Mouse (Mus musculus): ENCODE measurements around the gene Ccnd3. TPM values are rescaled to one million over a fixed set of nuclear protein-coding genes. Genes with fewer than 3 reads are reported as not detected.
A peak's percentile ranks its signal among the peaks of the same experiment; 100 is the strongest.
"Not testable (repeated sequence)": the region's sequence is repeated elsewhere in the genome, so short reads cannot be mapped to it uniquely, and the experiment has no call there.

Ccnd3 gene
- polyA plus RNA-seq, 1 experiment from 2014 or later: 355 TPM

GRCm38 (mm10) chr17:47597261-47597660, 92.4 kb downstream of the Ccnd3 start:
- peak overlapping the region; percentile 98 for H3K27ac ChIP-seq
- no peaks in the 10 kb centered on the region for H3K27me3 ChIP-seq
- H3K9ac ChIP-seq: peak overlapping the region; percentile 88
- H3K36me3 ChIP-seq: peaks cover 45% of the 10 kb centered on the region
- 65% methylated on average over 13 of the region's 13 CpGs for WGBS
- H3K9me3 ChIP-seq: no peaks in the 10 kb centered on the region
- no peak for ATAC-seq (ENCODE audit: insufficient number of reproducible peaks, insufficient read depth, low FRiP score, low TSS enrichment)
- peak overlapping the region; percentile 80 for H3K4me2 ChIP-seq (replicated peaks)
- H3K4me3 ChIP-seq: peak overlapping the region; percentile 93; the same call in 1 of the 2 replicates
- H3K4me1 ChIP-seq: peaks cover 33% of the 10 kb centered on the region

- Histone ChIP-seq H3K9ac (peak overlapping the region; percentile 88; the same call in 1 of the 2 replicates), H3K27ac (peak overlapping the region; percentile 98), H3K9me3 (no peaks in the 10 kb centered on the region), H3K4me1 (peaks cover 28% of the 10 kb centered on the region), H3K4me2 (replicated peaks) (peak overlapping the region; percentile 80; the same call in 1 of the 2 replicates), H3K27me3 (no peaks in the 10 kb centered on the region), H3K4me3 (no peak overlapping the region), H3K36me3 (peaks cover 51% of the 10 kb centered on the region)
- 24% methylated on average over 10 of the region's 10 CpGs for WGBS
- no peak for ATAC-seq (ENCODE audit: insufficient number of reproducible peaks, insufficient read depth, low FRiP score, low TSS enrichment)
These were observed 93.2 kb downstream of the Ccnd3 start for GRCm38 (mm10) chr17:47597838-47598579.

GRCm38 (mm10) chr17:47598580-47599304, 93.9 kb downstream of the Ccnd3 start:
- H3K4me1 ChIP-seq: peaks cover 27% of the 10 kb centered on the region
- WGBS: 80% methylated on average over 10 of the region's 10 CpGs
- H3K9me3 ChIP-seq; H3K9ac ChIP-seq; H3K27ac ChIP-seq; ATAC-seq (ENCODE audit: insufficient number of reproducible peaks, insufficient read depth, low FRiP score, low TSS enrichment); H3K4me3 ChIP-seq; H3K27me3 ChIP-seq; H3K4me2 ChIP-seq (replicated peaks): not testable (repeated sequence)
- peaks cover 53% of the 10 kb centered on the region for H3K36me3 ChIP-seq

DNA sequence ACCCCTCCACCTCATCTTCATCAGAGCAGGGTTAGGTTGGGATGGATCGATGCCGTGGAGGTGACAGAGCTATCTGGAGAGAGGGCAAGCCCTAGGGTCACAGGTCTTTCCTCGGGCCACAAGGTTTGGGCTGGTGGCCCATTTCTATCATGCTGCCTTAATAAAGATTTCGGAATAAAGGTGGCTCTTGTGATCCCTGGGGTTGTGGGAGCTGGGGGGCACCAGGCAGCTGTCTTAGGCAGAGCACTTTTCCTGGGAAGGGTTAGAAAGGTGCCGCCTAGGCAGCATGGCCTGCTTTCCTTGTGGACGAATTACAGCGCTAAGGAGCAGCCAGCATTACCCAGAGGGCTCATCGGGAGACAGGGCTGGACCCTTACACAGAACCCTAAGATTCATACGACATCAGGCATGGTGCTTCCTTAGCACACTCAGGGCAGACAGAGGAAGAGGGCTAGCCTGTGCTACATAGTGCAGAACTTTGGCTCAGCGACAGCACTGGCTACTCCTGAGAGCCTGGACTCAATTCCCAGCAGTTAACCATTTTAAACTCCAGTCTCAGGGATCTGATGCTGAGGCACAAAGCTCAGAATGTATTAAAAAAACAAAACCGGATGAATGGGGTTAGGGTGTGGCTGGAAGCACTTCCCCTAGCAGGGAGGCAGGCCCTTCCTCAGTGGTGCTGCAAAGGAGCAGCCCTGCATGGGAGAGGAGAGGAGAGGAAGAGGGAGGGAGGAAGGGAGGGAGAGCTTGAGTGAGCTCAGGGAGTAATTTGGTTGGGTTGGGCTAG, 94.9 kb downstream of the Ccnd3 start:
- 74% methylated on average over 11 of the region's 11 CpGs for WGBS
- Histone ChIP-seq H3K4me3 (no peak overlapping the region), H3K4me2 (replicated peaks) (no peak overlapping the region), H3K4me1 (peaks cover 27% of the 10 kb centered on the region), H3K36me3 (peaks cover 63% of the 10 kb centered on the region), H3K9ac (no peak overlapping the region), H3K27ac (0 out of 2 replicates have a peak overlapping the region, but pooled peaks have one; percentile 36), H3K27me3 (no peaks in the 10 kb centered on the region), H3K9me3 (no peaks in the 10 kb centered on the region)
- ATAC-seq (ENCODE audit: insufficient number of reproducible peaks, insufficient read depth, low FRiP score, low TSS enrichment): no peak

DNA sequence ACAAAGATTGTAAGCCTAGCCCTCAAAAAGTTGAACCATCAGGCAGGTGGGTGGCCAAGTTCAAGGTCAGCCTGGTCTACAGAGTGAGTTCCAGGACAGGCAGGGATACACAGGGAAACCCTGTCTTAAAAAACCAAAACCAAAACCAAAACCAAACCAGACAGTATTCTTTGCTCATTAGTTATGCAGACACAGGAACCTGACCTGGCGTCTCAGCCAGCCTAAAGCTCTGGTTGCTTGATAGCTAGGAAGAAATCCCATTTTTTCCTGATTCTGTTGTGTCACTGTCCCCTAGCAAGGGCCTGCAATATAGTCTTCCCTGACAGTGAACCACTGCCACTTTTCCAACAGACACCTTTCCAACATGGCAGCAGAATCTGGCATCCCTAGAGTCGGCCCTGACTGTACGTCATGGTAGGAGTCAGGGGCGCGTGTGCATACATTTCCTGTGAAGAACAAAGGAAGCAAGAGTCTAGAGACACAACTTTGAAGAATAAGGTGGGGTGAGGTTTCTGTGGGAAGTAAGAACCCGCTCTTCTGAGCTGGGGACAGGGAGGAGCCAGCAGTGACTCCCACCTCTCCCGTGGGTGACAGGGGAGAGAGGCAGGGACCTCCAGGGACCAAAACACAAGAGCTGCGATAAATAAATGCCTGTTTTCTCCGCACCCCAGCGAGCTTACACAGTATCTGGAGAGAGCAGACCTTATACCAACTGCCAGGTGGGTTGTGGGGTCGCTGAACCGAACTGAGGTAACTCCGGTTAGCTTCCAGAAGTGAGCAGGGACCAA, 95.9 kb downstream of the Ccnd3 start:
- H3K9me3 ChIP-seq: no peaks in the 10 kb centered on the region
- H3K27me3 ChIP-seq: no peaks in the 10 kb centered on the region
- peaks cover 74% of the 10 kb centered on the region for H3K36me3 ChIP-seq
- peaks cover 20% of the 10 kb centered on the region for H3K4me1 ChIP-seq
- peak overlapping the region; percentile 17; the same call in 1 of the 2 replicates for H3K27ac ChIP-seq
- WGBS: 86% methylated on average over 13 of the region's 13 CpGs
- H3K4me3 ChIP-seq: no peak overlapping the region
- no peak overlapping the region for H3K9ac ChIP-seq
- no peak for ATAC-seq (ENCODE audit: insufficient number of reproducible peaks, insufficient read depth, low FRiP score, low TSS enrichment)
- H3K4me2 ChIP-seq (replicated peaks): no peak overlapping the region

DNA sequence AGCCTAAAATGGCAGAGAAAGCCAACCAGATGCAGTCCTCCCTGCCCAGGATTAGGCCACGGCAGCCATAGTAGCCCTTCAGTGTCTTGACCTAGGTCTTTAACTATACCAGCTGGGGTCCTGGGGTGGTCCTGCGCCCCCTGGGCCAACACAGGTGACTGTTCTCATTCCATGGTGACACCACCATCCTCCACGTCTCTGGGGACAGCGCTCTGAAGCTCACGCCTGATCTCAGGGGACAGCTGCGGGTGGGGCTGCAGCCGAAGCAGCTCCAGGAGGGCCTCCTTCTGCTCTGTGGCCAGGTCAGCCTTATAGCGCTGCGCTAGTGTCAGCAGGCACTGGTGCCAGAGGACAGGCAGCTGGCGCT, 96.5 kb downstream of the Ccnd3 start:
- Histone ChIP-seq H3K27me3 (no peaks in the 10 kb centered on the region), H3K27ac (0 out of 2 replicates have a peak overlapping the region, but pooled peaks have one; percentile 1), H3K9ac (no peak overlapping the region), H3K9me3 (no peaks in the 10 kb centered on the region), H3K4me1 (peaks cover 17% of the 10 kb centered on the region), H3K4me2 (replicated peaks) (no peak overlapping the region), H3K36me3 (peaks cover 79% of the 10 kb centered on the region), H3K4me3 (no peak overlapping the region)
- 96% methylated on average over 10 of the region's 10 CpGs for WGBS
- ATAC-seq (ENCODE audit: insufficient number of reproducible peaks, insufficient read depth, low FRiP score, low TSS enrichment): no peak

DNA sequence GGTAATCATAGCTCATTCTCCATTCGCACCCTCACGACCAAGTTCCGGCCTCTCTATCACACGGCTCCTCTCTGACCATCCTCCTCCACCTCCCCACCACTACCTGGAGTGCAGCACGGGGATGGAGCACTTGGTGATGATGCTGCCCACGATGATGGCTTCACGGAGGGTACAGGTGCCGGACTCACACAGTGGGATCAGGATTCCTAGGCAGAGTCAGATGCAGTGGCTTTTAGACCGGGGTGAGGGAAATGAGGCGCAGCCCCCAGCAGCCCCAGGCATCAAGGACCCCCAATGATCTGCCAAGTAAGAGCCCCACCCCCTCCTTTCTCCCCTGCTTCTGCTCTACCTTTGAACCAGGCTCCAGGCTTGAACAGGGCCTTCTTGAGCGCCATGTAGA, 97.4 kb downstream of the Ccnd3 start:
- Histone ChIP-seq H3K4me3 (no peak overlapping the region), H3K36me3 (peaks cover 84% of the 10 kb centered on the region), H3K9ac (no peak overlapping the region), H3K4me1 (peaks cover 7% of the 10 kb centered on the region), H3K27ac (0 out of 2 replicates have a peak overlapping the region, but pooled peaks have one; percentile 1), H3K4me2 (replicated peaks) (no peak overlapping the region), H3K27me3 (no peaks in the 10 kb centered on the region), H3K9me3 (no peaks in the 10 kb centered on the region)
- 95% methylated on average over 11 of the region's 11 CpGs for WGBS
- ATAC-seq (ENCODE audit: insufficient number of reproducible peaks, insufficient read depth, low FRiP score, low TSS enrichment): no peak

GRCm38 (mm10) chr17:47606220-47606619, 101.4 kb downstream of the Ccnd3 start:
- peaks cover 11% of the 10 kb centered on the region for H3K4me1 ChIP-seq
- WGBS: 76% methylated on average over 5 of the region's 5 CpGs
- no peak overlapping the region for H3K4me2 ChIP-seq (replicated peaks)
- no peak for ATAC-seq (ENCODE audit: insufficient number of reproducible peaks, insufficient read depth, low FRiP score, low TSS enrichment)
- no peaks in the 10 kb centered on the region for H3K9me3 ChIP-seq
- no peak overlapping the region for H3K4me3 ChIP-seq
- H3K27ac ChIP-seq: no peak overlapping the region
- H3K36me3 ChIP-seq: peaks cover 58% of the 10 kb centered on the region
- H3K9ac ChIP-seq: no peak overlapping the region
- H3K27me3 ChIP-seq: no peaks in the 10 kb centered on the region

GRCm38 (mm10) chr17:47609182-47609581, 104.3 kb downstream of the Ccnd3 start:
- no peak overlapping the region for H3K4me3 ChIP-seq
- H3K9ac ChIP-seq: no peak overlapping the region
- 94% methylated on average over 4 of the region's 4 CpGs for WGBS
- no peak overlapping the region for H3K4me2 ChIP-seq (replicated peaks)
- H3K27ac ChIP-seq: no peak overlapping the region
- H3K4me1 ChIP-seq: peaks cover 21% of the 10 kb centered on the region
- ATAC-seq (ENCODE audit: insufficient number of reproducible peaks, insufficient read depth, low FRiP score, low TSS enrichment): no peak
- peaks cover 41% of the 10 kb centered on the region for H3K36me3 ChIP-seq
- H3K27me3 ChIP-seq: no peaks in the 10 kb centered on the region
- H3K9me3 ChIP-seq: no peaks in the 10 kb centered on the region

DNA sequence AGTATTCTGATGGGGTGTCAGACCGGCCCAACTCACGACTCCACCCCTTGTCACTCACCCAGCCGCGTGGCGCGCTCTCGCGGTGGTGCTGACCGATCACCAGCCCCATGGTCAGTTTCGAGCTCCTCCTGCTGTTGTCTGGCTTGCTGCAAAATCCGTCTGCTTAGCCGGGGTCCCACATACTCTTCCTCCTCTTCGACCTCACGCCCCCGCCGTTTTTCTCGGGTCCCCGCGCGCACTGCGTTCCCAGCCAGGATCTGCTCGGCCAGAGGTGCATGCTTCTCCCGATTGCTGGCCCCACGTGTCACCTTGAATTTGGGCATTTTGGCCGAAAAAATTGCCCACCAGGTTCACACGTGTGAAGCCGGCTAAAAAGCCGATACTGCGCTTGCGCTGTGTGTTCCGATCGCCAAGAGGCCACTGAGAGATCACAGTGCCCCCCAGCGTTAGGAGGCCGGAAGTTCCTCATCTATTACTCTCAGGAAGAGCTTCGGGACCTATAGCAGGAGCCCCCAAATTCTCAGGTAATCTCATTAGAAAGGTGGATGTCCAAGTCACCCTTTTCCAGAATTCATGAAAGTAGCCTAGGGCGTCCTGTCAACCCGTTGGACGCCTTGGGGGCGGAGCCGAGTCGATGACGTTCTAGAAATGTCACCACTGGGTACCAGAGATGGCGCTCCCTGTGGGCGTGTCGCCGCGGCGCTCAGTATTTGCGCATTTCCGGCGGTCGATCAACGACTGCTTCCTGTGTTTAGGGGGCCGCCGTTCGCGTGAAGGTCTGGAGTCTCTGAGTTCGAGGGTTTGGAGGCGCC, 106.2 kb downstream of the Ccnd3 start, which contains the start of the genes Bysl, Med20 and Gm20517:
TSS of gene Bysl (minus strand) at position 644 of the 812 bp plus-strand sequence.
TSS of gene Med20 (plus strand) at position 734 of the 812 bp plus-strand sequence.
TSS of gene Gm20517 (plus strand) at position 741 of the 812 bp plus-strand sequence.
- peaks cover 36% of the 10 kb centered on the region for H3K36me3 ChIP-seq
- peak within 1 kb of the TSS; percentile 74 for H3K9ac ChIP-seq
- peak within 1 kb of the TSS; percentile 78 for H3K4me3 ChIP-seq
- H3K27ac ChIP-seq: peak within 1 kb of the TSS; percentile 55; the same call in 1 of the 2 replicates
- H3K4me2 ChIP-seq (replicated peaks): peak within 1 kb of the TSS; percentile 65
- no peaks in the 10 kb centered on the region for H3K9me3 ChIP-seq
- peaks cover 21% of the 10 kb centered on the region for H3K4me1 ChIP-seq
- WGBS: under 1% methylated on average over 59 of the region's 59 CpGs
- no peaks in the 10 kb centered on the region for H3K27me3 ChIP-seq
- ATAC-seq (ENCODE audit: insufficient number of reproducible peaks, insufficient read depth, low FRiP score, low TSS enrichment): peak; percentile 90

All from embryonic facial prominence, embryonic 12.5 days (tissue).